Comparison of ENCODE assay signal across 8 mouse cellular contexts in the genomic region with DNA sequence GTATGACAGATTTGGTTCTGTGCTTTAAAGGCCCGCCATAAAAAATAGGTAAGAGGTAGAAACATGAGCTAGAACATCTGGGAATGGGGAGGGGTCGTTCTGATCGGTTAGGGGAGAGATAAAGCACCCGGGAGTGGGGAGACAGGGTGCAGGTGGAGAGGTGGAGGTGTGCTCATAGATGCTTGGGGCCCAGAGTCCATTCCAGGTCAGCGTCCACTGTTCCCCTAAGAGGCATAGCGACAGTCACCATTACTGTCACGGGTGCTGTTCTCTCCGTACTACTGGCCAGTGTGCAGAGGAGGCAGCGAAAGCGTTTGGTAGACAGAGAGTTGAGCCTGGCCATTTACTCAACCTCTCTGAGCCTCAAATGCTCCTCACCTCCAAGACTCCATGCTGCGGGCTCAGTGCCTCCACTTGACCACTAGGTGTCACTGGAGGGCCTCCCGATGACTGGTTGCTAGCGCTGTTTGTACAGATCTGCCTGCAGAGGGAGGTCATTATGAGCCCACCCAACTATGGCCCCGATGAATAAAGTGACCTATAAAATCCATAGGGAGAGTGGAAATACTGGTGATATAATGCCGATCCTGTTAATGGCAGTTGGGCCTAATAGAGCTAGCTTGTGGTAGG. TPM values are rescaled to one million over a fixed set of nuclear protein-coding genes. Genes with fewer than 3 reads are reported as not detected.
DNase-seq lines count a peak whose midpoint lies in the region; ATAC-seq lines count a peak whose summit lies in the region.

No protein-coding gene starts in this region.

- no peaks in the 10 kb centered on the region for H3K4me1 ChIP-seq in hindbrain, embryonic 14.5 days (replicated peaks; ENCODE audit: control insufficient read depth, insufficient read depth, low read length)

- 29% methylated on average over 15 of the region's 15 CpGs for WGBS in hindbrain, embryonic 14.5 days

- peak; percentile 82 for DNase-seq in R1 (ENCODE audit: low read depth, low spot score)
- peak; percentile 71 for DNase-seq in cerebellum, adult 9-11 months
- peak; percentile 21 to 89 for DNase-seq in frontal cortex, adult 2 months (ENCODE audit: extremely low spot score in 1 of 2, low spot score in 1 of 2)
- peak; percentile 88 for DNase-seq in hindbrain, embryonic 14.5 days (ENCODE audit: low spot score)
- peak; percentile 51 to 78 for DNase-seq in layer of hippocampus, postnatal 25 days (ENCODE audit: extremely low spot score in 1 of 2, low spot score in 1 of 2)
- DNase-seq in right cerebral cortex, adult 2 months (ENCODE audit: low spot score in 2 of 2), result peak; percentile 80 to 87
- peak; percentile 60 to 79 for DNase-seq in urinary bladder, postnatal 36 days (ENCODE audit: low spot score in 2 of 2)

- H3K4me2 ChIP-seq in hindbrain, embryonic 14.5 days (replicated peaks), result no peak overlapping the region

- peak; percentile 52; the same call in 1 of the 2 replicates for ATAC-seq in hindbrain, embryonic 14.5 days (ENCODE audit: low FRiP score)
- ATAC-seq in megakaryocyte, adult 5-6 weeks (ENCODE audit: poor library complexity, severe bottlenecking), result peak; percentile 95

- no peak overlapping the region for H3K9ac ChIP-seq in hindbrain, embryonic 14.5 days

- H3K4me3 ChIP-seq in hindbrain, embryonic 14.5 days (replicated peaks; ENCODE audit: low read length), result no peak overlapping the region

- H3K36me3 ChIP-seq in hindbrain, embryonic 14.5 days (replicated peaks; ENCODE audit: control insufficient read depth, insufficient read depth), result no peaks in the 10 kb centered on the region

- no peaks in the 10 kb centered on the region for H3K9me3 ChIP-seq in hindbrain, embryonic 14.5 days (ENCODE audit: control insufficient read depth, low read length)

- no peaks in the 10 kb centered on the region for H3K27me3 ChIP-seq in hindbrain, embryonic 14.5 days (ENCODE audit: control insufficient read depth, insufficient read depth, low read length)

- no peak overlapping the region for H3K27ac ChIP-seq in hindbrain, embryonic 14.5 days

RNA-seq across cellular contexts. Expression of gene Stom, which starts 39.0 kb away (rescaled TPM):
- 16.9 and 20.3 TPM in 2 replicates for polyA plus RNA-seq in frontal cortex, adult 2 months (2012; rRNA removed)
- polyA plus RNA-seq in hindbrain, embryonic 14.5 days (2014; fragmentation: Nextera tagmentation; extraction: Ambion mirVana), result 24.4 and 26.7 TPM in 2 replicates
- total RNA-seq in layer of hippocampus, postnatal 25 days (2021), result 1 to 10 TPM; 8.0 to 8.9 TPM
- 77.7 and 90.3 TPM in 2 replicates for total RNA-seq in megakaryocyte, adult 5-6 weeks (2015)
- total RNA-seq in megakaryocyte, adult 5-6 weeks (2017), result 155 and 165 TPM in 2 replicates

RNA-seq across cellular contexts. Expression of gene Gsn, which starts 41.6 kb away (rescaled TPM):
- 99.2 and 99.6 TPM in 2 replicates for polyA plus RNA-seq in frontal cortex, adult 2 months (2012; rRNA removed)
- polyA plus RNA-seq in hindbrain, embryonic 14.5 days (2014; fragmentation: Nextera tagmentation; extraction: Ambion mirVana), result 30.2 and 31.4 TPM in 2 replicates
- total RNA-seq in layer of hippocampus, postnatal 25 days (2021), result 100 to 1,000 TPM; 114 to 138 TPM
- 54.1 and 69.6 TPM in 2 replicates for total RNA-seq in megakaryocyte, adult 5-6 weeks (2015)
- total RNA-seq in megakaryocyte, adult 5-6 weeks (2017), result 90.9 and 98.1 TPM in 2 replicates

Comparison
In these comparisons a context has a peak if more than half of its experiments do, and no peak if none do; other contexts are left out.
1. RNA of gene Stom, which starts 39.0 kb away (total RNA-seq): 77.7 to 165 TPM in megakaryocyte, adult 5-6 weeks; 8.0 to 8.9 TPM in layer of hippocampus, postnatal 25 days; every median in the first group is over 4 times any median in the second.
2. Peak in every context shown above with its lines, with median percentiles within 50 percentile points of each other: DNase-seq.